Mouse (Mus musculus) forebrain, embryonic 11.5 days (tissue): Measurements from ENCODE around the gene Vrtn. TPM values are rescaled to one million over a fixed set of nuclear protein-coding genes. Genes with fewer than 3 reads are reported as not detected.
A peak's percentile ranks its signal among the peaks of the same experiment; 100 is the strongest.

Source experiments
- ATAC-seq: fragments of 200-750 bp; cut with Nextera tagmentation; replicated peaks from 2 replicates; pipeline ENCODE4 v1.8.0; 2017; ENCODE audit warnings: moderate TSS enrichment; ENCODE audit not compliant: low FRiP score
- DNase-seq: peaks from one replicate; pipeline ENCODE4 v3.0.0-alpha.2; 2017; ENCODE audit warnings: low spot score
- H3K27ac ChIP-seq: fragments of 300-500 bp; sonication (generic); 2 replicates; pipeline ENCODE4 v1.5.1; 2014; ENCODE audit warnings: low read depth, low read length
- H3K27me3 ChIP-seq: fragments of 300-500 bp; sonication (generic); 2 replicates; pipeline ENCODE4 v1.6.1; 2014; ENCODE audit warnings: mild to moderate bottlenecking, low read length, mixed read lengths; ENCODE audit not compliant: control insufficient read depth, insufficient read depth
- H3K36me3 ChIP-seq: fragments of 300-500 bp; sonication (generic); 2 replicates; pipeline ENCODE4 v1.6.1; 2014; ENCODE audit warnings: mild to moderate bottlenecking, low read length, moderate library complexity, mixed read lengths; ENCODE audit not compliant: control insufficient read depth, insufficient read depth
- H3K4me1 ChIP-seq: fragments of 300-500 bp; sonication (generic); replicated peaks from 2 replicates; pipeline ENCODE4 v1.6.1; 2014; ENCODE audit warnings: low read length, mixed read lengths; ENCODE audit not compliant: control insufficient read depth, insufficient read depth
- H3K4me2 ChIP-seq: fragments of 300-500 bp; sonication (generic); 2 replicates; pipeline ENCODE4 v1.6.1; 2014; ENCODE audit warnings: low read depth, mild to moderate bottlenecking, low read length, moderate library complexity, mixed read lengths; ENCODE audit not compliant: severe bottlenecking
- H3K4me3 ChIP-seq: fragments of 300-500 bp; sonication (generic); 2 replicates; pipeline ENCODE4 v1.5.1; 2014; ENCODE audit warnings: low read depth, low read length
- H3K9ac ChIP-seq: fragments of 300-500 bp; sonication (generic); 2 replicates; pipeline ENCODE4 v1.6.1; 2014; ENCODE audit warnings: low read length
- H3K9me3 ChIP-seq: fragments of 300-500 bp; sonication (generic); 2 replicates; pipeline ENCODE4 v1.6.1; 2016; ENCODE audit warnings: low read length, mixed read lengths; ENCODE audit not compliant: control insufficient read depth
- WGBS: fragments of 180-500 bp; shearing (Covaris S2); extraction: QIAGEN DNeasy Blood & Tissue Kit; methylation state at CpG from one replicate; pipeline ENCODE4 v1.1.7; 2014; 5-methylcytosine and 5-hydroxymethylcytosine counted together
- polyA plus RNA-seq: library from polyadenylated mRNA; unstranded; fragments of >200 nt; fragmentation: Nextera tagmentation; extraction: Ambion mirVana; gene quantifications from 2 replicates; pipeline ENCODE4 v1.2.1, GENCODE M21; 2014

Gene Vrtn
- polyA plus RNA-seq, 1 experiment from 2014 or later, result not detected

DNA sequence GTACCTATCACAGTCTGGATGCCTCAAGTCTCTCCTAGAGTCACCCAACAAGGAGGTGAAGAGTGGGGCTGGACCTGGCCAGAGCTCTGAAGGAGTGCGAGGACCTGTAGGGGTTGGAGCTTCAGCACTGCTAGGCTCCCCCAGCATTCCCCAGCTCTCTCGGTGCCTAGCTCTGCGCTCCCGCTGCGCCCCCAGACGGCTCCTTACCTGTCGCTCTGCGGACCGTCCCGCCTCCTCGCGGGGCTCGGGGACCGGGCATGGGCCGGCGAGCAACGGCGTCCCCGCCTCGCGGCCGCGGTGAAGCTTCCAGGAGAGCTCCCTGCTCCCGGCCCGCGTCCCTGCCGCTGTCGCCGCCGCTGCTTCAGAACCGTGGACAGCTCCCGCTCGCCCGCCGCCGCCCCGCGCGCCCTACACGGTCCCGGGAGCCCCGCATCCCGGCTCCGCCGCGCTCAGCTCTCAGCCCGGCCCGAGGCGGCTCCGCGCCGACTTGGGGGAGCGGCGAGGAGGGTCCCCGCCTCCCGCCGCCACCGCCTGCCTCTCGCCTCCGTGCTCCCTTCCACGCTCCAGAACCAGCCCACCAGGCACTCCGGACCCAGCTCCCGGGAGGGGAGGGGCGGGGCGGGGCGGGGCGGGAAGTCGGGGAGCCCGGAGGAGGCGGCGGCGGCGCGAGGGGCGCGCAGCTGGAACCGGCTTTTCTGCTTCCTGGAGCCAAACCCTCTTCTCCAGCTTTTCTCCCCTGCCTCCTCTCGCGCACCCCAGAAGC is 57.7 kb downstream of the Vrtn start, which contains the start of gene Syndig1l:
Gene Syndig1l, minus strand, starts transcription at position 513 of the 763 bp plus-strand sequence.
- peaks cover 11% of the 10 kb centered on the region; the same call in 1 of the 2 replicates for H3K27me3 ChIP-seq

More for the DNA sequence above, 57.7 kb downstream of the Vrtn start, which contains the start of gene Syndig1l:
- peaks cover 2% of the 10 kb centered on the region; the same call in 1 of the 2 replicates for H3K4me1 ChIP-seq
- DNase-seq, result peak; percentile 91
- peak within 1 kb of the TSS; percentile 45 for H3K9ac ChIP-seq
- WGBS, result under 1% methylated on average over 74 of the region's 79 CpGs
- H3K4me3 ChIP-seq, result peak within 1 kb of the TSS; percentile 51
- no peaks in the 10 kb centered on the region for H3K9me3 ChIP-seq
- peak; percentile 70 for ATAC-seq
- H3K36me3 ChIP-seq, result no peaks in the 10 kb centered on the region
- H3K4me2 ChIP-seq, result peak within 1 kb of the TSS; percentile 91
- no peak within 1 kb of the TSS for H3K27ac ChIP-seq

Other genes with a start within 250 kb of the Vrtn start
- gene Entpd5, start 232.0 kb upstream of the Vrtn start, polyA plus RNA-seq, result 11.9 and 12.3 TPM in 2 replicates
- gene Bbof1, start 231.9 kb upstream of the Vrtn start, polyA plus RNA-seq, result 1.5 and 2.1 TPM in 2 replicates
- 23.9 and 29.2 TPM in 2 replicates for gene Rnf113a2, start 223.8 kb upstream of the Vrtn start, polyA plus RNA-seq
- 20.8 and 21.0 TPM in 2 replicates for gene Aldh6a1, start 190.0 kb upstream of the Vrtn start, polyA plus RNA-seq
- gene Lin52, start 189.6 kb upstream of the Vrtn start, polyA plus RNA-seq, result 36.5 and 38.6 TPM in 2 replicates
- not detected in 2 replicates for gene Vsx2, start 71.3 kb upstream of the Vrtn start, polyA plus RNA-seq
- gene Abcd4, start 23.6 kb upstream of the Vrtn start, polyA plus RNA-seq, result 12.1 and 14.2 TPM in 2 replicates
- gene Syndig1l, start 57.8 kb downstream of the Vrtn start, polyA plus RNA-seq, result 0.20 and 0.23 TPM in 2 replicates
- 72.3 and 73.1 TPM in 2 replicates for gene Npc2, start 132.1 kb downstream of the Vrtn start, polyA plus RNA-seq
- gene Isca2, start 132.2 kb downstream of the Vrtn start, polyA plus RNA-seq, result 156 and 162 TPM in 2 replicates
- gene Ltbp2, start 235.5 kb downstream of the Vrtn start, polyA plus RNA-seq, result 0.65 TPM in 1 of 2 replicates, not detected in the other